Mouse (Mus musculus) spleen, adult 10 weeks (tissue): Measurements from ENCODE around the gene Cnot6l. TPM values are rescaled to one million over a fixed set of nuclear protein-coding genes. Genes with fewer than 3 reads are reported as not detected.

Source experiments
- polyA plus RNA-seq: library from polyadenylated mRNA; stranded (reverse); fragments of 350-450 nt; fragmentation: Illumina TruSeq; extraction: RNeasy Lipid Tissue Mini Kit (QIAGEN cat#74804); gene quantifications from one replicate; pipeline ENCODE4 v1.2.3, GENCODE M21; 2015; ENCODE audit warnings: low replicate concordance; ENCODE audit not compliant: insufficient read depth

Gene Cnot6l
- polyA plus RNA-seq, result 139 TPM

DNA sequence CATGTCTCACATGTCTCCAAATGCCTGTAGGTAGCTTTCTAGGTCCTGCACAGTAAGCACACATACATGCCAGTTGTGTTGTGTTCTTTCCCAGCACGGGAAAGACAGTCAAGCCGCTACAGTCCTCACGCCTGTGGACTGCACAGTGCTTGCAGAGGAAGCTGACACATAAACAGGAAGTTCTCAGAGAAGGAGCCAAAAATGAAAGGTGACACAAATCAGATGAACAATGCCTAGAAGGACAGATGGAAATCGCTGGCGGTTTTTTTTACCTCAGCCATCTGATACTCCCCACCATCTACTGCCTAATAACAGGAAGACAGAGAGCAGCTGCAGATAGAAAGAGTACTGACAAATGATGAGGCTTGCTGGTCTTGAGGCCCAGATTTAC is at the start of gene Cnot6l:
Gene Cnot6l, minus strand, starts transcription at position 151 of the 391 bp plus-strand sequence.

DNA sequence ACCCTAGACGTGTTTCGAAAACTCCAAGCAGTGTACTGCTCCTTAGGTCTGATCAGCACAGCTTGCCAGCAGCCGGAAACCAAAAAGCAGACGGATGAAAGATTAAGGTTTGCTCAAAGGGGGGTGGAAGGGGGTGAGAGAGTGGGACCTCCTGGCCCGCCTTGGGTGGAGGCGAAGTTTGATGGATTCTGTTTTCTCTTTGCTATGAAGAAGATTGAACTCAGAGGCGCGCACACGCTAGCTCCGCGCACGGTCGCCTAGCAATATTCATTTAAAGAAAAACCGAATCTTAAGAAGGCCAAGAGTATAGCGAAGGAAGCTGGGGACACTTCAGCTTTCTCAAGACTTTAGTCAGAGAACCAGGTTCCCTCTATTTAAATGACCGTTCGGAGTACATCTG is 45.5 kb upstream of the Cnot6l start, which contains the start of gene Mrpl1:
Gene Mrpl1, plus strand, starts transcription at position 35 of the 400 bp plus-strand sequence.

Other genes starting within 250 kb of the Cnot6l start
- 547 TPM for gene Cxcl13, start 207.2 kb downstream of the Cnot6l start, polyA plus RNA-seq
- 16.3 TPM for gene Mrpl1, start 45.3 kb upstream of the Cnot6l start, polyA plus RNA-seq
- 1.7 TPM for gene Fras1, start 209.8 kb upstream of the Cnot6l start, polyA plus RNA-seq